Mouse (Mus musculus): ENCODE results near the gene Lyrm4. TPM values are rescaled to one million over a fixed set of nuclear protein-coding genes. Genes with fewer than 3 reads are reported as not detected.

Gene Lyrm4
- polyA plus RNA-seq, 1 experiment from 2014 or later, result 41.7 TPM

GRCm38 (mm10) chr13:35968719-35969430 lies 148.5 kb downstream of the Lyrm4 start:
- H3K9ac ChIP-seq (ENCODE audit: low read depth, low read length), result peak overlapping the region; percentile 34; the same call in 1 of the 2 replicates
- DNase-seq (ENCODE audit: low spot score) (peak; percentile 68), ATAC-seq (replicated peaks; ENCODE audit: low FRiP score) (peak; percentile 41; the same call in 1 of the 2 replicates)
- H3K4me3 ChIP-seq (ENCODE audit: low read depth, low read length), result peak overlapping the region; percentile 52
- H3K4me2 ChIP-seq, result peak overlapping the region; percentile 98
- under 1% methylated on average over 57 of the region's 57 CpGs for WGBS
- peaks cover 5% of the 10 kb centered on the region for H3K4me1 ChIP-seq (replicated peaks; ENCODE audit: control insufficient read depth, insufficient read depth, low read length)
- H3K27ac ChIP-seq (ENCODE audit: low read depth, low read length), result no peak overlapping the region
- H3K36me3 ChIP-seq (ENCODE audit: control insufficient read depth, insufficient read depth, low read length), result no peaks in the 10 kb centered on the region
- no peaks in the 10 kb centered on the region for H3K9me3 ChIP-seq (ENCODE audit: control insufficient read depth, low read length)
- H3K27me3 ChIP-seq (replicated peaks; ENCODE audit: control insufficient read depth, insufficient read depth, low read length), result peaks cover 34% of the 10 kb centered on the region

- H3K36me3 ChIP-seq (ENCODE audit: control insufficient read depth, insufficient read depth, low read length), result no peaks in the 10 kb centered on the region
- H3K9me3 ChIP-seq (ENCODE audit: control insufficient read depth, low read length), result no peaks in the 10 kb centered on the region
- no peak overlapping the region for H3K27ac ChIP-seq (ENCODE audit: low read depth, low read length)
- under 1% methylated on average over 38 of the region's 38 CpGs for WGBS
- peak overlapping the region; percentile 13 for H3K9ac ChIP-seq (ENCODE audit: low read depth, low read length)
- peak overlapping the region; percentile 98 for H3K4me2 ChIP-seq
- peaks cover 5% of the 10 kb centered on the region for H3K4me1 ChIP-seq (replicated peaks; ENCODE audit: control insufficient read depth, insufficient read depth, low read length)
- DNase-seq (ENCODE audit: low spot score), result peak; percentile 62
- peak overlapping the region; percentile 52 for H3K4me3 ChIP-seq (ENCODE audit: low read depth, low read length)
- peaks cover 34% of the 10 kb centered on the region for H3K27me3 ChIP-seq (replicated peaks; ENCODE audit: control insufficient read depth, insufficient read depth, low read length)
- peak; percentile 66 for ATAC-seq (replicated peaks; ENCODE audit: low FRiP score)
Observed at GRCm38 (mm10) chr13:35968131-35968718, 149.1 kb downstream of the Lyrm4 start.

GRCm38 (mm10) chr13:35967690-35968089 lies 149.6 kb downstream of the Lyrm4 start:
- Histone ChIP-seq H3K4me1 (replicated peaks; ENCODE audit: control insufficient read depth, insufficient read depth, low read length) (peaks cover 5% of the 10 kb centered on the region), H3K9me3 (ENCODE audit: control insufficient read depth, low read length) (no peaks in the 10 kb centered on the region), H3K4me2 (peak overlapping the region; percentile 98), H3K36me3 (ENCODE audit: control insufficient read depth, insufficient read depth, low read length) (no peaks in the 10 kb centered on the region), H3K27me3 (replicated peaks; ENCODE audit: control insufficient read depth, insufficient read depth, low read length) (peaks cover 34% of the 10 kb centered on the region), H3K9ac (ENCODE audit: low read depth, low read length) (peak overlapping the region; percentile 13), H3K27ac (ENCODE audit: low read depth, low read length) (no peak overlapping the region), H3K4me3 (ENCODE audit: low read depth, low read length) (peak overlapping the region; percentile 52)
- ATAC-seq (replicated peaks; ENCODE audit: low FRiP score) (peak; percentile 46; the same call in 1 of the 2 replicates), DNase-seq (ENCODE audit: low spot score) (peak; percentile 42)
- 9% methylated on average over 15 of the region's 15 CpGs for WGBS

- Histone ChIP-seq H3K27ac (ENCODE audit: low read depth, low read length) (no peak overlapping the region), H3K27me3 (replicated peaks; ENCODE audit: control insufficient read depth, insufficient read depth, low read length) (peaks cover 14% of the 10 kb centered on the region), H3K4me1 (replicated peaks; ENCODE audit: control insufficient read depth, insufficient read depth, low read length) (no peaks in the 10 kb centered on the region), H3K9ac (ENCODE audit: low read depth, low read length) (no peak overlapping the region), H3K36me3 (ENCODE audit: control insufficient read depth, insufficient read depth, low read length) (no peaks in the 10 kb centered on the region), H3K9me3 (ENCODE audit: control insufficient read depth, low read length) (no peaks in the 10 kb centered on the region), H3K4me3 (ENCODE audit: low read depth, low read length) (no peak overlapping the region), H3K4me2 (no peak overlapping the region)
- ATAC-seq (replicated peaks; ENCODE audit: low FRiP score), result no peak
- 88% methylated on average over 4 of the region's 4 CpGs for WGBS
- no peak for DNase-seq (ENCODE audit: low spot score)
Observed at GRCm38 (mm10) chr13:35963583-35963982, 153.7 kb downstream of the Lyrm4 start.

- Histone ChIP-seq H3K36me3 (ENCODE audit: control insufficient read depth, insufficient read depth, low read length) (no peaks in the 10 kb centered on the region), H3K4me2 (no peak overlapping the region), H3K4me1 (replicated peaks; ENCODE audit: control insufficient read depth, insufficient read depth, low read length) (no peaks in the 10 kb centered on the region), H3K27ac (ENCODE audit: low read depth, low read length) (no peak overlapping the region), H3K9me3 (ENCODE audit: control insufficient read depth, low read length) (no peaks in the 10 kb centered on the region), H3K27me3 (replicated peaks; ENCODE audit: control insufficient read depth, insufficient read depth, low read length) (no peaks in the 10 kb centered on the region), H3K9ac (ENCODE audit: low read depth, low read length) (no peak overlapping the region), H3K4me3 (ENCODE audit: low read depth, low read length) (no peak overlapping the region)
- WGBS, result 68% methylated on average over 12 of the region's 12 CpGs
- ATAC-seq (replicated peaks; ENCODE audit: low FRiP score) (no peak), DNase-seq (ENCODE audit: low spot score) (no peak)
Observed at GRCm38 (mm10) chr13:35959391-35960067, 157.8 kb downstream of the Lyrm4 start.

GRCm38 (mm10) chr13:35958539-35958938 lies 158.8 kb downstream of the Lyrm4 start, which contains the start of gene Ppp1r3g:
Gene Ppp1r3g, plus strand, starts transcription at chr13:35958839.
- Histone ChIP-seq H3K9me3 (ENCODE audit: control insufficient read depth, low read length) (no peaks in the 10 kb centered on the region), H3K27ac (ENCODE audit: low read depth, low read length) (no peak within 1 kb of the TSS), H3K4me1 (replicated peaks; ENCODE audit: control insufficient read depth, insufficient read depth, low read length) (no peaks in the 10 kb centered on the region), H3K4me2 (no peak within 1 kb of the TSS), H3K9ac (ENCODE audit: low read depth, low read length) (no peak within 1 kb of the TSS), H3K4me3 (ENCODE audit: low read depth, low read length) (no peak within 1 kb of the TSS), H3K27me3 (replicated peaks; ENCODE audit: control insufficient read depth, insufficient read depth, low read length) (no peaks in the 10 kb centered on the region), H3K36me3 (ENCODE audit: control insufficient read depth, insufficient read depth, low read length) (no peaks in the 10 kb centered on the region)
- DNase-seq (ENCODE audit: low spot score) (no peak), ATAC-seq (replicated peaks; ENCODE audit: low FRiP score) (no peak)
- 88% methylated on average over 1 of the region's 1 CpGs for WGBS

GRCm38 (mm10) chr13:35949814-35950455 lies 167.4 kb downstream of the Lyrm4 start:
- Histone ChIP-seq H3K4me3 (ENCODE audit: low read depth, low read length) (no peak overlapping the region), H3K27ac (ENCODE audit: low read depth, low read length) (no peak overlapping the region), H3K4me1 (replicated peaks; ENCODE audit: control insufficient read depth, insufficient read depth, low read length) (peaks cover 5% of the 10 kb centered on the region), H3K9me3 (ENCODE audit: control insufficient read depth, low read length) (no peaks in the 10 kb centered on the region), H3K9ac (ENCODE audit: low read depth, low read length) (no peak overlapping the region), H3K36me3 (ENCODE audit: control insufficient read depth, insufficient read depth, low read length) (no peaks in the 10 kb centered on the region), H3K4me2 (no peak overlapping the region), H3K27me3 (replicated peaks; ENCODE audit: control insufficient read depth, insufficient read depth, low read length) (peaks cover 6% of the 10 kb centered on the region)
- ATAC-seq (replicated peaks; ENCODE audit: low FRiP score) (no peak), DNase-seq (ENCODE audit: low spot score) (no peak)
- 63% methylated on average over 17 of the region's 17 CpGs for whole genome bisulfite sequencing

- H3K4me2 ChIP-seq, result no peak overlapping the region
- 20% methylated on average over 14 of the region's 14 CpGs for WGBS
Observed at GRCm38 (mm10) chr13:35947354-35948000, 169.8 kb downstream of the Lyrm4 start.

More at GRCm38 (mm10) chr13:35947354-35948000, 169.8 kb downstream of the Lyrm4 start:
- peaks cover 6% of the 10 kb centered on the region for H3K27me3 ChIP-seq (replicated peaks; ENCODE audit: control insufficient read depth, insufficient read depth, low read length)
- ATAC-seq (replicated peaks; ENCODE audit: low FRiP score) (no peak), DNase-seq (ENCODE audit: low spot score) (peak; percentile 64)
- H3K27ac ChIP-seq (ENCODE audit: low read depth, low read length), result no peak overlapping the region
- no peak overlapping the region for H3K4me3 ChIP-seq (ENCODE audit: low read depth, low read length)
- peaks cover 5% of the 10 kb centered on the region for H3K4me1 ChIP-seq (replicated peaks; ENCODE audit: control insufficient read depth, insufficient read depth, low read length)
- H3K36me3 ChIP-seq (ENCODE audit: control insufficient read depth, insufficient read depth, low read length), result no peaks in the 10 kb centered on the region
- H3K9ac ChIP-seq (ENCODE audit: low read depth, low read length), result no peak overlapping the region
- no peaks in the 10 kb centered on the region for H3K9me3 ChIP-seq (ENCODE audit: control insufficient read depth, low read length)

Data from liver, embryonic 11.5 days (tissue).